Mouse (Mus musculus) stomach, postnatal 0 days (tissue): Measurements from ENCODE around the gene Tspan31.

Experiments
- CTCF ChIP-seq: IDR thresholded peaks from 2 replicates; pipeline ENCODE4 v1.5.1; 2016; ENCODE audit warnings: antibody characterized with exemption, low read depth, mild to moderate bottlenecking, moderate library complexity
- EP300 ChIP-seq: optimal IDR thresholded peaks from 2 replicates; pipeline ENCODE3; 2016; ENCODE audit warnings: antibody characterized with exemption

DNA sequence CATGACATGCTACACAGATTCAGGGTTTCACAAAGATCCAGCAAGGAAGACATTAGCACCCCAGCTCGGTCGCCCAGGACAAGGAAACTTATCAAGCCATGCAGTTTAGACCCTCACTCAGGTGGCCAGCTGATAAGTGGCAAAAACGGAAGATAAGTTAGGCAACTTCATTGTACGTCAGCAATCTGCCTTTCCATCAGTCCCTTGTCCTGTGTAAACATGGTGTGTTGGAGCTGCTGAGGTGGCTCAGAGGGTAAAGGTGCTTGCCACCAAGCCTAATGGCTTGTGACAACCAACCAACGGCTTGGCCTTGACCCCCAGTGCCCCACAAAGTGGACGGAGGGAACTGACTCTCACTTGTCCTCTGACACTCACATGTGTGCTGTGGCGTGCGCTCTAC is 30.4 kb upstream of the Tspan31 start:
- TF ChIP-seq CTCF (no peak), EP300 (no peak)
